Mouse (Mus musculus) cortical plate, adult 2 months (tissue): ENCODE data around the gene Sox13. TPM values are rescaled to one million over a fixed set of nuclear protein-coding genes. Genes with fewer than 3 reads are reported as not detected.
A peak's percentile ranks its signal among the peaks of the same experiment; 100 is the strongest.

Experiments
- H3K27ac ChIP-seq: fragments of 200-500 bp; 2 replicates; pipeline ENCODE4 v1.5.1; 2012; ENCODE audit warnings: low read length, control low read depth, inconsistent platforms; ENCODE audit not compliant: insufficient read depth
- H3K4me1 ChIP-seq: fragments of 200-500 bp; 2 replicates; pipeline ENCODE4 v1.6.1; 2011; ENCODE audit warnings: low read length; ENCODE audit not compliant: control insufficient read depth, insufficient read depth
- H3K4me3 ChIP-seq: fragments of 200-500 bp; 2 replicates; pipeline ENCODE4 v1.5.1; 2011; ENCODE audit warnings: mild to moderate bottlenecking, low read length, control low read depth; ENCODE audit not compliant: insufficient read depth
- CTCF ChIP-seq: fragments of 200-500 bp; IDR thresholded peaks from 2 replicates; pipeline ENCODE4 v1.5.1; 2011; ENCODE audit warnings: mild to moderate bottlenecking, control low read depth, low read length; ENCODE audit not compliant: insufficient read depth; ENCODE audit errors: extremely low read depth
- POLR2A ChIP-seq: fragments of 200-500 bp; IDR thresholded peaks from 2 replicates; pipeline ENCODE4 v1.6.1; 2011; ENCODE audit warnings: mild to moderate bottlenecking, low read length, control low read depth; ENCODE audit not compliant: insufficient read depth; ENCODE audit errors: extremely low read depth
- polyA plus RNA-seq: library from polyadenylated mRNA; depleted of rRNA; stranded (reverse); fragments of >200 nt; gene quantifications from 2 replicates; pipeline ENCODE4 v1.2.3, GENCODE M21; 2012

Gene Sox13
- polyA plus RNA-seq, 1 experiment: 13.4 TPM

DNA sequence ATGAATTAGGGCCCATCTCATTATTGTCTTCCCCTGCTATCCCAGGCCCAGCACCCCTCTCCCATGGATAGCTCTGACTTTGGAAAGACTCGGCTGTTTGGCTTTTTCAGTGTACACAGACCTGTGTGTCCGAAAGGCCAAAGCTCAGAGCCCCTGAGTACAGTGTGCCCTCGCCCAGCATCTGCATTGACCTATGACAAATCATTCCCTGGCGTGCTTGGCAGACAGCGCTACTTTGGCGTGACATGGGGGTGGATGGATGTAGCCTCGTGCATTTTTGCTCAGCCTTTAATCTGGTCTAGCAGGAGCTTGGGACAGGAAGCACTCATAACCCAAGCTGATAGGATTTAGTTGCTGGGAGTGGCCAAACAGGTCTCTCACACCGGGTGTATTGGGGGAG, 52.1 kb downstream of the Sox13 start:
- Histone ChIP-seq H3K27ac (no peak overlapping the region), H3K4me1 (peaks cover 6% of the 10 kb centered on the region), H3K4me3 (no peak overlapping the region)
- no peak for TF ChIP-seq POLR2A
- no peak for TF ChIP-seq CTCF

DNA sequence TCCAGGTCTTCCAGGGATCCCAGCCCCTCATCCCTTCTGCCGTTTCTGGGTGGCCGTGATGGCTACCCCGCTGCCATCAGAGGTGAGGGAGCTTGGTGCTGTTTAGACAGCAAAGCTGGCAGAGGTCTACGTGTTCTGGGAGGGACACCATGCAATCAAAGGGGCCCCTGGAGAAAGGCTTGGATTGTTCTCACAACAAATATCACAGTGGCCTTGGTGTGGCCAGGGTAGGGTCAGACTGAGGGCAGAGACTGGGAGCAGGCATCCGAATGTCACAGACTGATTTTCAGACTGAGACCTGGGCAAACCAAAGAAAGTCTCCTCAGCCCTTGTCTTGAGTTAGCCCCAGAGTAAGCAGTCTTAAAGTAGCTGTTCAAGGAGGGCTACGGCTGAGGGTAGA, 52.7 kb downstream of the Sox13 start:
- TF ChIP-seq CTCF: no peak
- TF ChIP-seq POLR2A: no peak
- H3K27ac ChIP-seq: no peak overlapping the region
- H3K4me3 ChIP-seq: no peak overlapping the region
- peaks cover 6% of the 10 kb centered on the region for H3K4me1 ChIP-seq

DNA sequence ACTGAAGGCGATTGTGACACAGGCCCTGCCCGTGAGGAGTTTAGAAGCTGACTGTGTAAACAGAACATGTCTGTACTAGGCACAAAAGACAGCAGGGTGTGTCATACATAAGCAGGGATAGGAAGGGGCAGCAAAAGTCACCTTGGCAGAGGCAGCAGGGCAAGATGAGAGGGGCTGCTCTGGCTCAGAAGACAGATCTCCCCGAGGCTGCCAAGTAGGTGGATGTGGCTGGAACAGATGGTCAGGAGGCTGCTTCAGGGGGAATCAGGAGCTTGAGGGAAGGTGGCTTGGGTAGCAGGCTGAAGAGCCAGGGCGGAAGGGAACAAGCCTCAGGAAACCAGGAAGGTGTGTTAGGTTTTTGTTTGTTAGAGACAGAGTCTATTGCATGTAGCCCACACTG, 53.8 kb downstream of the Sox13 start:
- Histone ChIP-seq H3K4me1 (peaks cover 6% of the 10 kb centered on the region), H3K4me3 (no peak overlapping the region), H3K27ac (no peak overlapping the region)
- TF ChIP-seq POLR2A: no peak
- no peak for TF ChIP-seq CTCF

DNA sequence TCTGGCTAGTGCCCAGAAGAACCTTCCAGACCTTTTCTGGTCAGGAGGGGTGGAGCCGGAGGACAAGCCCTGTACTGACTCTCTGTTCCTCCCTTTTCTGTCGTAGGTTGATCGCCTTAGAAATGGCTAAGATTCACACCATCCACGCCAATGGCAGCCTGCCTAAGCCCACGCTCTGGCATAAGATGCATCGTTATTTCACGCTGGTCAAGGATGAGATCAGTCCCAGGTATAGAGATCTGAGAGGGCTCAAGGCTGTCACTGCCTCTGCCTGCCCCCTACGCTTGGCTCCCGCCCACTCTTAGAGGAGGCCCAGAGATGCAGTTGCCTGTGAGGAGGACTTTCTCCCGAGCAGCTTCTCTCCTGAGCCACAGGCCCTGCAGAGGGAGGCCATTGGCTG, 55.5 kb downstream of the Sox13 start:
- H3K27ac ChIP-seq: 0 out of 2 replicates have a peak overlapping the region, but pooled peaks have one; percentile 11

DNA sequence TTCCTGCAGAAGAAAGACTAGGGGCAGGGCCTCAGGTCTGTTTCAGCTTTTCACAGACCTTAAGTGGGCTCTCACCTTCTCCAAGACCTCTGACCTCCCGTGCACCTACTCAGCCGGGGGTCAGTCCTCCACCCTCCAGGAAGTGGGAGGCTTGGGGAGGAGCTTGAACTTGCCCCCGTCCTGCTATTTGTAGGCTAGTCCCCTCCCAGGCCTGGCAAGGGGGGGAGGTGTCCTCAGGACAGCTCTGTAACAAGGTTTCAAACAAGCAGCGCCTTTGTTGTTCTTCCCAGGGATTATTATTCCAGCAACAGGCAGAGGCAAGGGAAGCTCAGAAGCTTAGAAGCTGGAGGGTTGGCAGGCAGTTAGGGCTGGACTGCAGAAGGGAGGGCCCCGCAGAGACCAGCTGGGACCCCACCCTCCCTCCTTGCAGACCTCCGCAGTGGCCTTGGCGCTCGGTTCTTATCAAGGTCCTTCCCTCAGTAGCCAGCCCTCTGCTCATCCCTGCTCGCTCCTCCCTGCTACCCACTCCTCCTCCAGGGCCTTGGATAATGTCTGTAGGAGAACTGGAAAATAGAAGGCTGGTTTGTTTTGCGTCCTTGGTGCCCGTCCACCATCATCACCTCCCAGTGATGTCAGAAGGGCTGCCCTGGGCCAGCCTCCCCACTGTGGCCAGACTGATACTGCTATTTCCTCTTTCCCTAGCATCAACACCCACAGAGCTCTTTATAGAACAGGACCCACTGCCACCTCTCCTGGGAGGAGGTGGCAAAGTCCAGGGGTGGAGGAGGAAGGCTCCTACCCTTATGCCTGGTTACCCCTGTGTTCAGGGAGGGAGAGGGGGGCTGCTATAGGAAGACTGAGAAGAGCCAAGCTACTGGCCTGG, 56.3 kb downstream of the Sox13 start:
- TF ChIP-seq POLR2A (no peak), CTCF (no peak)
- H3K4me1 ChIP-seq: peaks cover 6% of the 10 kb centered on the region
- peak overlapping the region; percentile 11 for H3K27ac ChIP-seq
- H3K4me3 ChIP-seq: no peak overlapping the region

More for the DNA sequence above, 55.5 kb downstream of the Sox13 start:
- H3K4me3 ChIP-seq: no peak overlapping the region
- peaks cover 6% of the 10 kb centered on the region for H3K4me1 ChIP-seq
- TF ChIP-seq POLR2A: no peak
- no peak for TF ChIP-seq CTCF

DNA sequence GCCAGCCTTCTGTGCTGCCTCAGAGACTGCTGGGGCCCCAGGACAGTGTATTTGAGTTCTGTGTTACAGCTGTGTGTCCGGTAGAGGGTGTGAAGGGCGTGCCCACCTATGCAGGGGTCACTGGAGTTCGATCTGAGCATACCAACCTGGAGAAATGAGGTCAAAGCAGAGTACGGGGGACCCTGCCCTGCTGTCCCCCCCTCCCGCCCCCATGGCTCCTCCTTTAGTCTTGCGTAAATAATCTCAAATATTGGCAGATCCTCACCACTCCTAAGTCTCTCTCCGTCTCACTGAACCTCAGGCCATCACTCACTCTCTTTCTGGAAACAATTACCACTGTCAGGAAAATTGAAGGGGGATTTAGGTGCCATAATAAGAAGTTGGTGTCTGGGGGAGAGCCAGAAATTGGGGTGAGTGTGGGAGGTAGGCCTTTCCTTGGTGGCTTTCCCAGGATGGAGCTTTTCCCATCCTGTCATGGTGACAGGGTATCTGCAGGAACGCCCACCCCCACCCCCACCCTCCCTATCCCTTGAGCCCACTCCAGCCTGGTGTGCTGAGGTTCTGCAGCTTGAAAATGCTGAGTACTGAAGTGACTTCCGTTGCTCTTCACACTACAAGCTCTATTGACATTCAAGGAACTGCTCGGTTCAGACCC, 57.1 kb downstream of the Sox13 start:
- Histone ChIP-seq H3K4me1 (peaks cover 6% of the 10 kb centered on the region), H3K4me3 (no peak overlapping the region), H3K27ac (peak overlapping the region; percentile 11; the same call in 1 of the 2 replicates)
- no peak for TF ChIP-seq CTCF
- no peak for TF ChIP-seq POLR2A

DNA sequence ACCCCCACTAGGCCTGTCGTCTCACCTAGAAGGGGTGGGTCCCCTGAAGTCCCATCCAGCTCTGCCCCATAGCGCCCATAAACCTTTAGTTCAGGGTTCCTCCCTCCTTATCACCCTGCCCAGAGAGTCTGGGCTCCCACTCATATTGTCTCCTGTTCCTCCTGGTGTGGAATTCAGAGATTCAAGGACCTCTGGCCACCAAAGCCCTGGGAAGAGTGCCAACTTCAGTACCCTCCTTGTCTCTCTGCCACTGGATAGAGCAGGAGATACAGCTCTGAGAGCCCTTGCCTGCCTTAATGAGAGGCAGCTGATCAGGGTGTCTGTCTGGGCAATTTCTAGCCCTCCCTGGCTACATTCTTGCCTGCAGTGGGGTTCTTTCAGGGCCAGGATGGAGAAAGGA, 59.3 kb downstream of the Sox13 start:
- TF ChIP-seq CTCF (no peak), POLR2A (no peak)
- Histone ChIP-seq H3K4me3 (no peak overlapping the region), H3K27ac (no peak overlapping the region), H3K4me1 (peaks cover 6% of the 10 kb centered on the region)

DNA sequence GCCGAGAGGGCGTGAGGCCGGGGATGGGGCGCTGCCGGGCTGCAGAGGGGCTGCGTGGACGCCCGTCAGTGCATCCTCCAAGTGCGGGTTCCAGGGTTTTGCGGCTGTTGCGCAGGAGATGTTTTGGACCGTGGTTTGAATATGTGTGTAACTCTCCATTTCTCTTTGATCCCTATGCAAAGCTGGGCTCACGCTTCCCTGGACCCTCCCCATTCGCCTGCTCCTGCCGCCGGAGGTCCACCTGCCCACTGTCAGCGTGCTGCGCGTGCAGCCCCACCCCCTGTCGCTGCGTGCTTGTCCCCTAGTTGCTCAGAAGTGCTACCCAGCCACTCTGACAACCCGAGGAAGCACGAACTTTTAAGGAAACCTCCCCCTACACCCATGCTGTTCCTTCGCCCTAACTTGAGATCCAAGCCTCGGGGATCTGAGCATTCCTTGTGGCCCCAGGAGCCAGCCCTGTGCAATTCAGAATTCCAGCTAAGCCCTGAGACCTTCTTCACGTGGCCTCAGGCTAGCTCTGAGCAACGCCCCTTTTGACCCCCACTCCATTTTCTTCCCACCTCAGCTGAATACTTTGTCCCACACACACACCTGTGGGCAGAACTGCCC, 60.1 kb downstream of the Sox13 start:
- no peak for TF ChIP-seq POLR2A
- TF ChIP-seq CTCF: no peak
- Histone ChIP-seq H3K4me1 (peaks cover 6% of the 10 kb centered on the region), H3K4me3 (peak overlapping the region; percentile 56), H3K27ac (no peak overlapping the region)

DNA sequence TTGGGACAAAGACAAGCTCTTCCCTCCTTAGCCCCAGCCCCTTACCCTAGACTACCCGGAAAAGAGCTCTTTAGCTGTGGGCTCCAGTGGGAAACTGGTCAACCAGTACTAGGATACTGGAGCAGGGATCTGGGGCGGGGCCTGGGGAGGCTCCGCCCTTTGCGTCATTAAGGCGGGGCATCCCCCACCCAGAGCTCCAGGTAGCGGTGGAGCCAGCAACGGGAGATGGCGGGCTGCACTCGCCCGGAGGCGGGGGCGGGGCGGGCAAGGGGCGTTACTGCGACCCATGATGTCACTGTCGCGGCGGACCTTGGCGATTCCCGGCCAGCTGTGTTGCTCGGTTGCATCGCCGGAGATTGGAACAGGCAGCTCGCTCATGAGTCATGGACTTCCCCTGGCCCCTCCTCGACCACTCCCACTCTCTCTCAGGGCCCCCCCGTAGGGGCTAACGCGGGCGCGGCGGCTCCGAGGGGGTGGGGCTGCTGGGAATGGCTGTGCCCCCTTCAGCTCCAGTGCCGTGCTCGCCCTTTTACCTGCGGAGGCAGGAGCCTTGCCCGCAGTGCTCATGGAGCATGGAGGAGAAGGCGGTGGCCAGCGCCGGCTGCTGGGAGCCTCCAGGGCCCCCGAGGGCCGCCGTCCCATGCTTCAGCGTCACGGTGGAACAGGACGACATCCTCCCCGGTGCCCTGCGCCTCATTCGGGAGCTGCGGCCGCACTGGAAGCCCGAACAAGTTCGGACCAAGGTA, 60.7 kb downstream of the Sox13 start, which contains the start of gene Etnk2:
Etnk2 (plus strand) TSS at position 297 of the 746 bp plus-strand sequence.
- Histone ChIP-seq H3K4me3 (peak within 1 kb of the TSS; percentile 56), H3K27ac (no peak within 1 kb of the TSS), H3K4me1 (peaks cover 2% of the 10 kb centered on the region)
- TF ChIP-seq CTCF (no peak), POLR2A (no peak)
